Mouse (Mus musculus) midbrain, postnatal 0 days (tissue): ENCODE measurements around the gene Nrap. TPM values are rescaled to one million over a fixed set of nuclear protein-coding genes. Genes with fewer than 3 reads are reported as not detected.

Experiments
- ATAC-seq: fragments of 200-750 bp; cut with Nextera tagmentation; 2 replicates; pipeline ENCODE4 v1.8.0; 2017; ENCODE audit warnings: moderate number of reproducible peaks, mild to moderate bottlenecking, moderate TSS enrichment, moderate library complexity; ENCODE audit not compliant: low FRiP score
- DNase-seq: peaks from one replicate; pipeline ENCODE4 v3.0.0-alpha.2; 2015; ENCODE audit warnings: low spot score
- H3K27ac ChIP-seq: fragments of 300-500 bp; sonication (generic); 2 replicates; pipeline ENCODE4 v1.5.1; 2014; ENCODE audit warnings: low read depth, mild to moderate bottlenecking, low read length, mixed read lengths
- H3K27me3 ChIP-seq: fragments of 300-500 bp; sonication (generic); 2 replicates; pipeline ENCODE4 v1.6.1; 2014; ENCODE audit warnings: low read length, control low read depth, mixed read lengths; ENCODE audit not compliant: insufficient read depth
- H3K36me3 ChIP-seq: fragments of 300-500 bp; sonication (generic); 2 replicates; pipeline ENCODE4 v1.6.1; 2014; ENCODE audit warnings: low read length, control low read depth, mixed read lengths; ENCODE audit not compliant: insufficient read depth
- H3K4me1 ChIP-seq: fragments of 300-500 bp; sonication (generic); 2 replicates; pipeline ENCODE4 v1.6.1; 2014; ENCODE audit warnings: mild to moderate bottlenecking, control low read depth, antibody characterized with exemption, low read length, mixed read lengths; ENCODE audit not compliant: insufficient read depth
- H3K4me2 ChIP-seq: fragments of 300-500 bp; sonication (generic); 2 replicates; pipeline ENCODE4 v1.6.1; 2014; ENCODE audit warnings: low read depth, mild to moderate bottlenecking, low read length, mixed read lengths; ENCODE audit not compliant: poor library complexity, severe bottlenecking
- H3K4me3 ChIP-seq: fragments of 300-500 bp; sonication (generic); 2 replicates; pipeline ENCODE4 v1.5.1; 2014; ENCODE audit warnings: low read depth, mild to moderate bottlenecking, low read length, moderate library complexity
- H3K9ac ChIP-seq: fragments of 300-500 bp; sonication (generic); replicated peaks from 2 replicates; pipeline ENCODE4 v1.6.1; 2014; ENCODE audit warnings: mild to moderate bottlenecking, low read length, moderate library complexity, mixed read lengths; ENCODE audit not compliant: poor library complexity, severe bottlenecking
- H3K9me3 ChIP-seq: fragments of 300-500 bp; sonication (generic); 2 replicates; pipeline ENCODE4 v1.6.1; 2016; ENCODE audit warnings: low read length, control low read depth
- CTCF ChIP-seq: IDR thresholded peaks from 2 replicates; pipeline ENCODE4 v1.5.1; 2016; ENCODE audit warnings: antibody characterized with exemption, mild to moderate bottlenecking
- WGBS: fragments of 180-500 bp; shearing (Covaris S2); extraction: QIAGEN DNeasy Blood & Tissue Kit; methylation state at CpG from one replicate; pipeline ENCODE4 v1.1.7; 2014; 5-methylcytosine and 5-hydroxymethylcytosine counted together
- polyA plus RNA-seq: library from polyadenylated mRNA; unstranded; fragments of >200 nt; fragmentation: Nextera tagmentation; extraction: Ambion mirVana; gene quantifications from 2 replicates; pipeline ENCODE4 v1.2.1, GENCODE M21; 2015
- total RNA-seq: library from RNA; depleted of rRNA; stranded (reverse); fragments of >200 nt; gene quantifications from 2 replicates; pipeline ENCODE4 v1.2.3, GENCODE M21; 2014

The Nrap gene
- total and polyA plus RNA-seq, 2 experiments from 2014 or later: 0.69 to 0.99 TPM

DNA sequence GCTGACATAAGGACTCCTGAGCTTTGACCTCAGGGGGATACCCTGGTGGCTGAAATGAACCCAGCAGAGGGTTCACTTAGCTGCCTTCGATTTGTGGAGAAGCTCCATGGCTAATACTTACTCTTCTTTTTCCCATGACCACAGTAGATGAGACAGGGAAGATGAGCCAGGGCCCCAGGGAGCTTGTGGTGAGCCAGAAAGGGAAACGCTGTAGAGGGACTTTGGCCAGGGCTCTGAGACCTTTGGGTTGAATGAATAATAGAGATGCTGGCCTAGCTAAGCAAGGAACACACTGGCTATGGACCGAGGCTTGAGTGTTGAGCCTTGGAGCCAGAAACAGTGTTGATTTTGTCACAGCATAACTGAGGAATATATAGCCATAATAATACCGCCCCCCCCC lies 101.4 kb downstream of the Nrap start:
- H3K4me3 ChIP-seq: no peak overlapping the region
- H3K9ac ChIP-seq: no peak overlapping the region
- no peak overlapping the region for H3K27ac ChIP-seq
- WGBS: 65% methylated on average over 4 of the region's 4 CpGs
- H3K4me1 ChIP-seq: no peaks in the 10 kb centered on the region
- H3K4me2 ChIP-seq: no peak overlapping the region
- H3K36me3 ChIP-seq: no peaks in the 10 kb centered on the region
- no peak for TF ChIP-seq CTCF
- ATAC-seq: no peak
- H3K27me3 ChIP-seq: no peaks in the 10 kb centered on the region
- H3K9me3 ChIP-seq: no peaks in the 10 kb centered on the region
- no peak for DNase-seq

GRCm38 (mm10) chr19:56287580-56288367 lies 102.1 kb downstream of the Nrap start:
- Histone ChIP-seq H3K27me3 (no peaks in the 10 kb centered on the region), H3K4me1 (no peaks in the 10 kb centered on the region), H3K36me3 (no peaks in the 10 kb centered on the region), H3K9ac (no peak overlapping the region), H3K9me3 (no peaks in the 10 kb centered on the region), H3K4me3 (no peak overlapping the region), H3K27ac (no peak overlapping the region), H3K4me2 (no peak overlapping the region)
- ATAC-seq (no peak), DNase-seq (no peak)
- 83% methylated on average over 15 of the region's 15 CpGs for WGBS
- TF ChIP-seq CTCF: no peak

GRCm38 (mm10) chr19:56286866-56287265 lies 103.0 kb downstream of the Nrap start, which contains the start of gene Habp2:
Habp2 (plus strand) TSS chr19:56287137.
- Histone ChIP-seq H3K9ac (no peak within 1 kb of the TSS), H3K27me3 (no peaks in the 10 kb centered on the region), H3K4me2 (no peak within 1 kb of the TSS), H3K4me1 (no peaks in the 10 kb centered on the region), H3K4me3 (no peak within 1 kb of the TSS), H3K9me3 (no peaks in the 10 kb centered on the region), H3K27ac (no peak within 1 kb of the TSS), H3K36me3 (no peaks in the 10 kb centered on the region)
- DNase-seq (no peak), ATAC-seq (no peak)
- 81% methylated on average over 7 of the region's 7 CpGs for WGBS
- TF ChIP-seq CTCF: no peak

- no peaks in the 10 kb centered on the region for H3K9me3 ChIP-seq
- H3K4me1 ChIP-seq: no peaks in the 10 kb centered on the region
- H3K4me3 ChIP-seq: no peak overlapping the region
- no peaks in the 10 kb centered on the region for H3K36me3 ChIP-seq
- WGBS: 79% methylated on average over 4 of the region's 4 CpGs
- no peak for TF ChIP-seq CTCF
- no peak overlapping the region for H3K4me2 ChIP-seq
- H3K9ac ChIP-seq: no peak overlapping the region
- DNase-seq (no peak), ATAC-seq (no peak)
- no peak overlapping the region for H3K27ac ChIP-seq
- no peaks in the 10 kb centered on the region for H3K27me3 ChIP-seq
These were observed 104.6 kb downstream of the Nrap start for GRCm38 (mm10) chr19:56285222-56285621.

DNA sequence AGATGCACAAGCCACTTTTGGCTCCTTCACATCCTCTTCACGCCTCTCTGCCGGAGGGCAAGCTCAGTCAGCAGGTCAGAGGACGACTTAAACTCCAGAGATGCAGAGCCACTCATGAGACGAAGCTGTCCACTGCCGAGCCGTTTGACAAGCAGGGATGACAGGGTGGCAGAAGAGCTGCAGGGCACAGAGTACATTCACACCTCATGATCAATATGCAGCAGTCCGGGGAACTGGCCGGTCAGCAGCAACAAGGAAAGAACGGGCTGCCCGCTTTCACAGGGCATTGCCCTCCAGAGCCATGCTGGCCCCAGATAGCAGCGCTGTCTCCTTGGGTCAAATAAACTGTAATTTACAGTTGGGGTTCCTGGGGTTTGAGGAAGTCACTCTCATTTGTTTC lies 111.5 kb downstream of the Nrap start:
- ATAC-seq (no peak), DNase-seq (no peak)
- H3K36me3 ChIP-seq: no peaks in the 10 kb centered on the region
- H3K27me3 ChIP-seq: no peaks in the 10 kb centered on the region
- H3K9ac ChIP-seq: no peak overlapping the region
- H3K4me1 ChIP-seq: no peaks in the 10 kb centered on the region
- H3K27ac ChIP-seq: no peak overlapping the region
- no peaks in the 10 kb centered on the region for H3K9me3 ChIP-seq
- no peak overlapping the region for H3K4me3 ChIP-seq
- 91% methylated on average over 11 of the region's 11 CpGs for WGBS
- H3K4me2 ChIP-seq: no peak overlapping the region
- no peak for TF ChIP-seq CTCF

DNA sequence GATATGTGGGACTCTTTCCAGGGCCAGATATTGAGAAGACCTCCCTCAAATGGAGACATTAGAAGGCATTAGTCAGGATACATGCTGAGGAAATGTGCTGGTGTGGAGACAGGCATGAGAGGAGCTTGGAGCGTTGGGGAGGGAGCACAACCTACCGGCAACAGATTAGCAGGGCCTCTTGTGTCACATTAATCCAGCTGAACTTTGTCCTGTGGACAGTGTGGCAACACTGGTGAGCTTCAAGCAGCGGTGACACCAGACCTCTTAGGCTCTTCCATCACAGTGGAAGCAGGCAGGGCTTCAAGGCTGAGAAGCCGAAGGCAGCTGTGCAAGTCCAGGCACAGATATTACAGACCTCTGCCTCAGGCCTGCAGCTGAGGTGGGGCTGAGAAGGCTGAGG lies 111.9 kb downstream of the Nrap start:
- no peak overlapping the region for H3K4me2 ChIP-seq
- ATAC-seq (no peak), DNase-seq (no peak)
- no peaks in the 10 kb centered on the region for H3K36me3 ChIP-seq
- WGBS: 85% methylated on average over 4 of the region's 4 CpGs
- H3K27me3 ChIP-seq: no peaks in the 10 kb centered on the region
- no peak overlapping the region for H3K9ac ChIP-seq
- H3K4me1 ChIP-seq: no peaks in the 10 kb centered on the region
- no peak overlapping the region for H3K27ac ChIP-seq
- TF ChIP-seq CTCF: no peak
- no peak overlapping the region for H3K4me3 ChIP-seq
- no peaks in the 10 kb centered on the region for H3K9me3 ChIP-seq
